19 mouse cellular contexts compared by ENCODE assay signal in genomic region chr4:43604751-43605685, GRCm38 (mm10). TPM values are rescaled to one million over a fixed set of nuclear protein-coding genes. Genes with fewer than 3 reads are reported as not detected.
DNase-seq lines count a peak whose midpoint lies in the region; ATAC-seq and TF ChIP-seq lines count a peak whose summit lies in the region.
"Had no signal": no experiment of that assay in that cellular context is flagged by ENCODE, and none has a peak within 500 bp of the region (broad histone marks: within the 10 kb centered on the region; RNA-seq: fewer than 3 reads in every experiment).

No protein-coding gene starts in this region.

- TF ChIP-seq CTCF in lung, postnatal 0 days (IDR thresholded peaks at IDR 0.05) = no peak

- H3K9ac ChIP-seq in lung, postnatal 0 days (replicated peaks; ENCODE audit: low read depth) = no peak overlapping the region
- H3K9ac ChIP-seq in liver, embryonic 11.5 days (ENCODE audit: low read depth, low read length) = peak overlapping the region; percentile 43; the same call in 1 of the 2 replicates
- H3K9ac ChIP-seq: forebrain, postnatal 0 days had no signal

- TF ChIP-seq EP300 in lung, postnatal 0 days (IDR thresholded peaks at IDR 0.05) = no peak

- intact Hi-C loops in gastrocnemius, postnatal 14 days (cut with DNase I; ENCODE audit: low total_unique reads) = no loop called here

- H3K27me3 ChIP-seq in lung, postnatal 0 days (replicated peaks; ENCODE audit: insufficient read depth, low read length) = no peaks in the 10 kb centered on the region
- H3K27me3 ChIP-seq in liver, embryonic 11.5 days (replicated peaks; ENCODE audit: control insufficient read depth, insufficient read depth, low read length) = no peaks in the 10 kb centered on the region

- no peaks in the 10 kb centered on the region for H3K36me3 ChIP-seq in lung, postnatal 0 days (ENCODE audit: insufficient read depth, low read length)
- no peaks in the 10 kb centered on the region for H3K36me3 ChIP-seq in liver, embryonic 11.5 days (ENCODE audit: control insufficient read depth, insufficient read depth, low read length)
- H3K36me3 ChIP-seq: hindbrain, embryonic 10.5 days had no signal

- H3K4me3 ChIP-seq in lung, postnatal 0 days (ENCODE audit: low read depth, low read length) = no peak overlapping the region
- H3K4me3 ChIP-seq in liver, embryonic 11.5 days (ENCODE audit: low read depth, low read length) = no peak overlapping the region
- H3K4me3 ChIP-seq: hindbrain, embryonic 10.5 days; myocyte had no signal

- H3K4me1 ChIP-seq in lung, postnatal 0 days (ENCODE audit: insufficient read depth, low read depth, low read length) = no peaks in the 10 kb centered on the region
- H3K4me1 ChIP-seq in liver, embryonic 11.5 days (replicated peaks; ENCODE audit: control insufficient read depth, insufficient read depth, low read length) = peaks cover 22% of the 10 kb centered on the region
- H3K4me1 ChIP-seq: hindbrain, embryonic 10.5 days had no signal

- no peaks in the 10 kb centered on the region for H3K9me3 ChIP-seq in lung, postnatal 0 days (ENCODE audit: low read length)
- H3K9me3 ChIP-seq in liver, embryonic 11.5 days (ENCODE audit: control insufficient read depth, low read length) = no peaks in the 10 kb centered on the region
- H3K9me3 ChIP-seq: hindbrain, embryonic 10.5 days had no signal

- no peak overlapping the region for H3K4me2 ChIP-seq in lung, postnatal 0 days (replicated peaks; ENCODE audit: low read depth, low read length)
- peak overlapping the region; percentile 19 for H3K4me2 ChIP-seq in liver, embryonic 11.5 days

- no peak overlapping the region for H3K27ac ChIP-seq in lung, postnatal 0 days (ENCODE audit: low read length)
- peak overlapping the region; percentile 75 for H3K27ac ChIP-seq in liver, embryonic 11.5 days (ENCODE audit: low read depth, low read length)
- H3K27ac ChIP-seq: hindbrain, embryonic 10.5 days had no signal

- WGBS in lung, postnatal 0 days = 49% methylated on average over 9 of the region's 9 CpGs
- 45% methylated on average over 9 of the region's 9 CpGs for whole genome bisulfite sequencing in liver, embryonic 11.5 days

- peak; percentile 36 for DNase-seq in lung, postnatal 0 days (ENCODE audit: low spot score)
- no peak for DNase-seq in lung, adult 18-20 months
- DNase-seq in brain, adult 2 months (ENCODE audit: low read depth, low spot score) = peak; percentile 28
- DNase-seq in liver, embryonic 11.5 days (ENCODE audit: low spot score) = no peak
- peak; percentile 37 to 60 for DNase-seq in spleen, postnatal 36 days (ENCODE audit: low spot score in 2 of 2)
- DNase-seq in gastrocnemius, postnatal 14 days = no peak
- no peak for DNase-seq in urinary bladder, adult 2 months (ENCODE audit: low spot score)
- no peak for DNase-seq in cerebellum, adult 11-12 months
- DNase-seq: adrenal gland, postnatal 36 days; cerebellum, adult 9-10 months; forebrain, postnatal 0 days; heart, adult 18-20 months; kidney, adult 8-10 months; right cerebral cortex, adult 18-20 months had no signal

- ATAC-seq in lung, postnatal 0 days = no peak; the same call in 1 of the 2 replicates
- ATAC-seq in liver, embryonic 11.5 days (replicated peaks; ENCODE audit: low FRiP score) = peak; percentile 94
- ATAC-seq: forebrain, postnatal 0 days had no signal

RNA-seq across cellular contexts. Expression of gene Msmp, which starts 20.7 kb away (rescaled TPM):
- 0.87 TPM in 1 of 2 replicates, not detected in the other for polyA plus RNA-seq in lung, postnatal 0 days (2015; fragmentation: Nextera tagmentation; extraction: Ambion mirVana)
- 0.75 and 2.2 TPM in 2 replicates for polyA plus RNA-seq in liver, embryonic 11.5 days (2014; fragmentation: Nextera tagmentation; extraction: Ambion mirVana)
- total RNA-seq in gastrocnemius, postnatal 14 days (2021) = under 1 TPM in 1 of 2 experiments, not detected in 1; 0.29 TPM
- polyA plus RNA-seq in urinary bladder, adult 2 months (2012; rRNA removed) = 0.44 TPM in 1 of 2 replicates, not detected in the other
- total RNA-seq: forebrain, postnatal 0 days; layer of hippocampus, adult 8-10 months had no signal
- polyA plus RNA-seq: embryonic facial prominence, embryonic 11.5 days; limb, embryonic 11.5 days; myocyte had no signal

RNA-seq across cellular contexts. Expression of gene Gba2, which starts 26.3 kb away (rescaled TPM):
- 12.7 and 14.4 TPM in 2 replicates for polyA plus RNA-seq in lung, postnatal 0 days (2015; fragmentation: Nextera tagmentation; extraction: Ambion mirVana)
- polyA plus RNA-seq in liver, embryonic 11.5 days (2014; fragmentation: Nextera tagmentation; extraction: Ambion mirVana) = 18.8 and 20.3 TPM in 2 replicates
- total RNA-seq in gastrocnemius, postnatal 14 days (2021) = 1 to 10 TPM; 5.1 to 6.2 TPM
- 15.1 and 16.8 TPM in 2 replicates for polyA plus RNA-seq in urinary bladder, adult 2 months (2012; rRNA removed)

RNA-seq across cellular contexts. Expression of gene Rgp1, which starts 26.5 kb away (rescaled TPM):
- 13.7 and 15.7 TPM in 2 replicates for polyA plus RNA-seq in lung, postnatal 0 days (2015; fragmentation: Nextera tagmentation; extraction: Ambion mirVana)
- polyA plus RNA-seq in liver, embryonic 11.5 days (2014; fragmentation: Nextera tagmentation; extraction: Ambion mirVana) = 18.4 and 22.9 TPM in 2 replicates
- total RNA-seq in gastrocnemius, postnatal 14 days (2021) = 10 to 100 TPM; 21.9 to 22.3 TPM
- 34.9 and 35.1 TPM in 2 replicates for polyA plus RNA-seq in urinary bladder, adult 2 months (2012; rRNA removed)

RNA-seq across cellular contexts. Expression of gene Npr2, which starts 26.7 kb away (rescaled TPM):
- 11.9 and 12.8 TPM in 2 replicates for polyA plus RNA-seq in lung, postnatal 0 days (2015; fragmentation: Nextera tagmentation; extraction: Ambion mirVana)
- polyA plus RNA-seq in liver, embryonic 11.5 days (2014; fragmentation: Nextera tagmentation; extraction: Ambion mirVana) = 3.2 and 4.5 TPM in 2 replicates
- total RNA-seq in gastrocnemius, postnatal 14 days (2021) = 10 to 100 TPM; 29.5 to 31.4 TPM
- 54.7 and 69.7 TPM in 2 replicates for polyA plus RNA-seq in urinary bladder, adult 2 months (2012; rRNA removed)

RNA-seq across cellular contexts. Expression of gene Tln1, which starts 42.5 kb away (rescaled TPM):
- 75.6 and 104 TPM in 2 replicates for polyA plus RNA-seq in lung, postnatal 0 days (2015; fragmentation: Nextera tagmentation; extraction: Ambion mirVana)
- 66.4 and 68.4 TPM in 2 replicates for polyA plus RNA-seq in liver, embryonic 11.5 days (2014; fragmentation: Nextera tagmentation; extraction: Ambion mirVana)
- 10 to 100 TPM; 67.6 to 77.4 TPM for total RNA-seq in gastrocnemius, postnatal 14 days (2021)
- polyA plus RNA-seq in urinary bladder, adult 2 months (2012; rRNA removed) = 124 and 153 TPM in 2 replicates

Comparison
In these comparisons a context has a peak if more than half of its experiments do, and no peak if none do; other contexts are left out.
1. DNase-seq: peak in lung, postnatal 0 days (single experiment), brain, adult 2 months (single experiment) and spleen, postnatal 36 days (2 of 2); none in lung, adult 18-20 months (0 of 2), liver, embryonic 11.5 days (single experiment), gastrocnemius, postnatal 14 days (single experiment), urinary bladder, adult 2 months (single experiment) and cerebellum, adult 11-12 months (single experiment).